Mouse (Mus musculus) megakaryocyte, embryonic 14.5 days (primary cell): Measurements from ENCODE around the gene Eid2.

Experiments used
- FLI1 ChIP-seq: IDR thresholded peaks from 2 replicates; pipeline ENCODE4 v1.6.1; 2012; ENCODE audit warnings: low read length, inconsistent platforms, mixed read lengths
- GATA1 ChIP-seq: IDR thresholded peaks from 3 replicates; pipeline ENCODE4 v1.6.1; 2012; ENCODE audit warnings: mixed read lengths, low read length, inconsistent platforms, borderline replicate concordance

GRCm38 (mm10) chr7:28309737-28310136, 42.1 kb downstream of the Eid2 start:
- TF ChIP-seq GATA1: no peak
- TF ChIP-seq FLI1: no peak
